Mouse (Mus musculus): ENCODE data around the gene Bst1. TPM values are rescaled to one million over a fixed set of nuclear protein-coding genes. Genes with fewer than 3 reads are reported as not detected.

Gene Bst1
- 4.7 and 26.2 TPM in 2 replicates for polyA plus RNA-seq (2011; ENCODE audit: insufficient read depth, insufficient read length, low replicate concordance, missing spikeins)

GRCm38 (mm10) chr5:43818695-43819094, at the start of gene Bst1:
Gene Bst1 (plus strand): TSS chr5:43818885.
- Histone ChIP-seq H3K4me3 (replicated peaks; ENCODE audit: control insufficient read depth, low read depth, low read length) (peak within 1 kb of the TSS; percentile 56), H3K4me1 (ENCODE audit: control insufficient read depth, insufficient read depth, low read length) (peaks cover 2% of the 10 kb centered on the region)
- 50% methylated on average over 12 of the region's 12 CpGs for WGBS

GRCm38 (mm10) chr5:43770618-43771354, 47.9 kb upstream of the Bst1 start:
- Histone ChIP-seq H3K4me3 (replicated peaks; ENCODE audit: control insufficient read depth, low read depth, low read length) (no peak overlapping the region), H3K4me1 (ENCODE audit: control insufficient read depth, insufficient read depth, low read length) (peaks cover 2% of the 10 kb centered on the region; the same call in 1 of the 2 replicates), H3K27ac (ENCODE audit: control insufficient read depth, insufficient read depth, low read depth, low read length, poor library complexity) (no peak overlapping the region)
- 31% methylated on average over 3 of the region's 3 CpGs for WGBS
- TF ChIP-seq POLR2A (IDR thresholded peaks at IDR 0.05; ENCODE audit: borderline replicate concordance, control insufficient read depth, low read depth, low read length) (no peak), CTCF (IDR thresholded peaks at IDR 0.05; ENCODE audit: control insufficient read depth, insufficient read depth, low read length) (no peak)

More at GRCm38 (mm10) chr5:43818695-43819094, at the start of gene Bst1:
- peak within 1 kb of the TSS; percentile 52 for H3K27ac ChIP-seq (ENCODE audit: control insufficient read depth, insufficient read depth, low read depth, low read length, poor library complexity)
- TF ChIP-seq POLR2A (IDR thresholded peaks at IDR 0.05; ENCODE audit: borderline replicate concordance, control insufficient read depth, low read depth, low read length) (no peak), CTCF (IDR thresholded peaks at IDR 0.05; ENCODE audit: control insufficient read depth, insufficient read depth, low read length) (no peak)

- TF ChIP-seq POLR2A (IDR thresholded peaks at IDR 0.05; ENCODE audit: borderline replicate concordance, control insufficient read depth, low read depth, low read length) (no peak), CTCF (IDR thresholded peaks at IDR 0.05; ENCODE audit: control insufficient read depth, insufficient read depth, low read length) (no peak)
Measured at GRCm38 (mm10) chr5:43771555-43771954, 47.1 kb upstream of the Bst1 start.

DNA sequence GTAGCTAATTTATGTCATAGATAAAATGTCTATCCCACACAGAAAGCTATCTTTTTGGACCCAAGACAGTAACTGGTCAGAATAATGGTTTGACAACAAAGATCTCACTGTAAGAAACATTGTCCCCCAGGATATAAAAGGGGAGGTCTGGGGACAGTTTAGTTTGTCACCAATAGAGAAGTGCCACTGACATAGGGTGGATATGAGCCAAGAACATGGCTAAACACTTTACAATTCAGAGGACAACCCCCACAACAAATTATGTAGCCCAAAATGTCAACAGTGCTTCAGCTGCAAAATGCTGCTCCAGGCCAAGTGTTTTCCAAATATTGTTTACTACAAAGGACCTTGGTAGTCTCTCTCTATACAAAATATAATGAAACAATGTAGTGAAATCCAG, 42.3 kb upstream of the Bst1 start:
- Histone ChIP-seq H3K4me3 (replicated peaks; ENCODE audit: control insufficient read depth, low read depth, low read length) (no peak overlapping the region), H3K27ac (ENCODE audit: control insufficient read depth, insufficient read depth, low read depth, low read length, poor library complexity) (no peak overlapping the region), H3K4me1 (ENCODE audit: control insufficient read depth, insufficient read depth, low read length) (no peaks in the 10 kb centered on the region; the same call in 1 of the 2 replicates)
- TF ChIP-seq POLR2A (IDR thresholded peaks at IDR 0.05; ENCODE audit: borderline replicate concordance, control insufficient read depth, low read depth, low read length) (no peak), CTCF (IDR thresholded peaks at IDR 0.05; ENCODE audit: control insufficient read depth, insufficient read depth, low read length) (no peak)

More at GRCm38 (mm10) chr5:43771555-43771954, 47.1 kb upstream of the Bst1 start:
- H3K27ac ChIP-seq (ENCODE audit: control insufficient read depth, insufficient read depth, low read depth, low read length, poor library complexity): no peak overlapping the region
- H3K4me1 ChIP-seq (ENCODE audit: control insufficient read depth, insufficient read depth, low read length): peaks cover 2% of the 10 kb centered on the region; the same call in 1 of the 2 replicates
- H3K4me3 ChIP-seq (replicated peaks; ENCODE audit: control insufficient read depth, low read depth, low read length): no peak overlapping the region
- 45% methylated on average over 3 of the region's 3 CpGs for WGBS

DNA sequence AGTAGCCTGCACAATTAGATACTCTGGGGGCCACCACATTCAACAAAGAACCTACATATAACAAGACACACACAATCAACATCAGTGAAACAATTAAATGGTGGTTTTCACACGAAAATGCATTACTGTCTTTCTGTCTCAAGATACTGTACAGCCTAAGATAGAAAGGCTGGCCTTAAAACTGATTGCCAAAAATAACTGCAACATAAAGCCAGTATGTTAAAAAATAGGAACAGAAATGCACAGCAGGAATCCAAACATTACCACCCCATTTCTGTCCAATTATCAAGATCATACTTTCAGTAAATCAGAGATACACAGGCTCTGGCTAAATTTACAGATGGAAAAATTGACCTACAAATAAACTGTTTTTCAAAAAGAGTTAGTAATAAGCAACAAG, 41.7 kb upstream of the Bst1 start:
- no peaks in the 10 kb centered on the region; the same call in 1 of the 2 replicates for H3K4me1 ChIP-seq (ENCODE audit: control insufficient read depth, insufficient read depth, low read length)
- H3K4me3 ChIP-seq (replicated peaks; ENCODE audit: control insufficient read depth, low read depth, low read length): no peak overlapping the region
- no peak overlapping the region for H3K27ac ChIP-seq (ENCODE audit: control insufficient read depth, insufficient read depth, low read depth, low read length, poor library complexity)
- 51% methylated on average over 1 of the region's 1 CpGs for WGBS
- TF ChIP-seq CTCF (IDR thresholded peaks at IDR 0.05; ENCODE audit: control insufficient read depth, insufficient read depth, low read length) (no peak), POLR2A (IDR thresholded peaks at IDR 0.05; ENCODE audit: borderline replicate concordance, control insufficient read depth, low read depth, low read length) (no peak)

GRCm38 (mm10) chr5:43778583-43778982, 40.1 kb upstream of the Bst1 start:
- Histone ChIP-seq H3K27ac (ENCODE audit: control insufficient read depth, insufficient read depth, low read depth, low read length, poor library complexity) (no peak overlapping the region), H3K4me1 (ENCODE audit: control insufficient read depth, insufficient read depth, low read length) (no peaks in the 10 kb centered on the region; the same call in 1 of the 2 replicates), H3K4me3 (replicated peaks; ENCODE audit: control insufficient read depth, low read depth, low read length) (no peak overlapping the region)
- TF ChIP-seq CTCF (IDR thresholded peaks at IDR 0.05; ENCODE audit: control insufficient read depth, insufficient read depth, low read length) (no peak), POLR2A (IDR thresholded peaks at IDR 0.05; ENCODE audit: borderline replicate concordance, control insufficient read depth, low read depth, low read length) (no peak)
- 63% methylated on average over 3 of the region's 3 CpGs for WGBS

DNA sequence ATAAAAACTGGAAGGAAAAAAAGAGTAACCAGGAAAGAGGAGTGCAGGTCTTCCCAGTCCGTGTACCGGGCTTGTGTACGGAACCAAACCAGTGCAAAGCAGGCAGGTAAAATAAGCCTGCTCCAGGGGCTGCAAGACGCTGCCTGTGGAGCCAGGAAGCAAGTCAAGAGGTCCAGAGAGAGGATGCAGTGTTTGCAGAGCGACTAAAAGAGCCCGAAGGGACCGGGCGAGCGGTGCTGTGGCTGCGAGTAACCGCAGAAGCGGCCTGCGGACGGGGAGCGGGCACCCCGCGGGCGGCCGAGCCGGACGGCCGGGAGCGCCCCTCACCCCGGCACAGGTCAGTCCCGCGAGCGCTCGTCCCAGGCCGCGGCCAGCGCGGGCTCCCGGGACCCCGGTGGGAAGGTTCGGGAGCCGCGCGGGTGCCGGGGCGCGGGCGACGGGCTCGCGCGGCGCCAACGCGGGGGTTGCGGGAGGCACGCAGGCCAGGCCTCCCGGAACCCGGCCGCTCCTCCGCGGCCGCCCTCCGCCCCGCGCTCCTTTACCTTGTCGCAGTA, 37.2 kb upstream of the Bst1 start:
- peak overlapping the region; percentile 92 for H3K27ac ChIP-seq (ENCODE audit: control insufficient read depth, insufficient read depth, low read depth, low read length, poor library complexity)

More for the DNA sequence above, 37.2 kb upstream of the Bst1 start:
- TF ChIP-seq CTCF (IDR thresholded peaks at IDR 0.05; ENCODE audit: control insufficient read depth, insufficient read depth, low read length): no peak
- no peak for TF ChIP-seq POLR2A (IDR thresholded peaks at IDR 0.05; ENCODE audit: borderline replicate concordance, control insufficient read depth, low read depth, low read length)
- H3K4me3 ChIP-seq (replicated peaks; ENCODE audit: control insufficient read depth, low read depth, low read length): peak overlapping the region; percentile 76
- H3K4me1 ChIP-seq (ENCODE audit: control insufficient read depth, insufficient read depth, low read length): no peaks in the 10 kb centered on the region; the same call in 1 of the 2 replicates
- under 1% methylated on average over 61 of the region's 61 CpGs for WGBS
